Mouse (Mus musculus): ENCODE measurements at regions not wholly inside any gene's neighbourhood (a gene's known extent, or its start where the extent isn't known, plus 50 kb on each side); places are given as distances from the start of the nearest gene placed in this dataset.

DNA sequence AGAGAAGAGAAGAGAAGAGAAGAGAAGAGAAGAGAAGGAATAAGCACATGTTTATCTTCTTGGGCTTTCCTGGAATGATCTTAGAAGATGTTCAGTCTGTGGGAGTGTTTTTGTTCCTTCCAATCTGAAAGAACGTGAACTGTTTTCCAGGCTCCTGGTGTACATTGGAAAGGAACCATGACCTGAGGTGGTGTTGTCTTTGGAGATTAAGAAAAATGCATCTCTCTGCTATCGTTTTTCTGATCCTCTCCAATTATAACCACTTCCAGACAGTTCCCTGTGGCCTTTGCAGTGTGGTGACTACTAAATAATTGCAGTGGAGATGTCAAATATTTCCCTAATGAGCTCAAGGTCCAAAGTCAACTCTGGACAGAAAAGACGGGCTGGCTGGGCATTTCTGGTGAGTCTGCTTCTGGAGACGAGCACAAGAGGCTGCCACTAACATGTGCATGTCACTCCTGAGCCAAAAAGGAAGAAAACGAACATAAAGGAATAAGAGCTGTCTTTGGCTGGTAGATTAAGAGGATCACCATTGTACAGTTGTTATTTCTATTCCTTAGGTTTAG is 431.7 kb downstream of the Adgrl2 start:
- no peak overlapping the region for H3K27ac ChIP-seq (replicated peaks; ENCODE audit: low read depth, low read length)
- no peaks in the 10 kb centered on the region for H3K4me1 ChIP-seq (ENCODE audit: control insufficient read depth, insufficient read depth, insufficient read length, low read length)
- H3K4me3 ChIP-seq (ENCODE audit: insufficient read depth, low read depth, low read length): no peak overlapping the region

GRCm38 (mm10) chr3:148555324-148555723 is 435.0 kb downstream of the Adgrl2 start:
- Histone ChIP-seq H3K4me3 (ENCODE audit: insufficient read depth, low read depth, low read length) (no peak overlapping the region), H3K27ac (replicated peaks; ENCODE audit: low read depth, low read length) (no peak overlapping the region), H3K4me1 (ENCODE audit: control insufficient read depth, insufficient read depth, insufficient read length, low read length) (no peaks in the 10 kb centered on the region)

DNA sequence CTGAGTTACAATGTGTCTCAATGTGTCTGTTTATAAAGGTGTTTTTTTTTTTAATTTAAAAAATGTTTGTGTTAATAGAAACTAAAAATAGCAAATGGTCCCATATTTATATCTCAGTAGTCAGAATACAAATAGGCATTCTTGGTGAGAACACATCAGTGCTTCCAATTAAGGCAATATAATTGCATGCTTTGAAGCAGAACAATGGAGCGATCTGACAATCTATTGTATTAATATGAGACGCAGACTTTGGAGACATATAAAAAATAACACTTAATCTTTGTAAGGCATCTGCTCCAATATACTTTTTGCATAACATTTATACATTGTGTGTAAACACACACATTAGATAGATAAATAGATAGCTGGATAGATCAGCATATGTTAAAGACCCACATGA is 439.6 kb downstream of the Adgrl2 start:
- H3K27ac ChIP-seq (replicated peaks; ENCODE audit: low read depth, low read length): no peak overlapping the region
- H3K4me3 ChIP-seq (ENCODE audit: insufficient read depth, low read depth, low read length): no peak overlapping the region
- H3K4me1 ChIP-seq (ENCODE audit: control insufficient read depth, insufficient read depth, insufficient read length, low read length): no peaks in the 10 kb centered on the region

GRCm38 (mm10) chr3:148544929-148545328 is 445.4 kb downstream of the Adgrl2 start:
- H3K4me3 ChIP-seq (ENCODE audit: insufficient read depth, low read depth, low read length): no peak overlapping the region
- no peak overlapping the region for H3K27ac ChIP-seq (replicated peaks; ENCODE audit: low read depth, low read length)
- H3K4me1 ChIP-seq (ENCODE audit: control insufficient read depth, insufficient read depth, insufficient read length, low read length): no peaks in the 10 kb centered on the region

GRCm38 (mm10) chr3:148542217-148542616 is 448.1 kb downstream of the Adgrl2 start:
- H3K4me3 ChIP-seq (ENCODE audit: insufficient read depth, low read depth, low read length): no peak overlapping the region
- no peak overlapping the region for H3K27ac ChIP-seq (replicated peaks; ENCODE audit: low read depth, low read length)
- H3K4me1 ChIP-seq (ENCODE audit: control insufficient read depth, insufficient read depth, insufficient read length, low read length): no peaks in the 10 kb centered on the region

GRCm38 (mm10) chr3:148537669-148538271 is 452.6 kb downstream of the Adgrl2 start:
- Histone ChIP-seq H3K27ac (replicated peaks; ENCODE audit: low read depth, low read length) (no peak overlapping the region), H3K4me3 (ENCODE audit: insufficient read depth, low read depth, low read length) (no peak overlapping the region), H3K4me1 (ENCODE audit: control insufficient read depth, insufficient read depth, insufficient read length, low read length) (no peaks in the 10 kb centered on the region)

DNA sequence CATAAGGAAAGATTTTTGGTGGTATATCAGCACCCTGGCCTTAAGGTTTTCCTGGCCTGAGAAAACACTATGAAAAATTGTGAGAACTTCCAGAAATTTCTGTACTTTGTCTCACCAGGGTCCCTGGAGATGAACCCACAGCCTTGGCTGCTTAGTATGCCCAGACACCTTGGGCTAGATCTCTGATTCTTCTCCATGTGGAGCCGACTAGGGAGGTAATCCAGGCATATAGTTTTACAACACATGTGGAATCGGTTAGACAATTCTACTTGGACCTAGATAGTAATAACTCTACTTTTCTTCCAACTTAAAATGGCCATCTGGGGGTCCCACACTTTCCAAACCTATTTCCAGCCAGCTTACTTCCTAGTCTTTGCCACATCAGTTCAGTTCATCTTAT is 460.5 kb downstream of the Adgrl2 start:
- H3K4me3 ChIP-seq (ENCODE audit: insufficient read depth, low read depth, low read length): no peak overlapping the region
- no peaks in the 10 kb centered on the region for H3K4me1 ChIP-seq (ENCODE audit: control insufficient read depth, insufficient read depth, insufficient read length, low read length)
- H3K27ac ChIP-seq (replicated peaks; ENCODE audit: low read depth, low read length): no peak overlapping the region

GRCm38 (mm10) chr3:148510381-148510780 is 480.0 kb downstream of the Adgrl2 start:
- no peak overlapping the region for H3K4me3 ChIP-seq (ENCODE audit: insufficient read depth, low read depth, low read length)
- H3K27ac ChIP-seq (replicated peaks; ENCODE audit: low read depth, low read length): no peak overlapping the region
- H3K4me1 ChIP-seq (ENCODE audit: control insufficient read depth, insufficient read depth, insufficient read length, low read length): no peaks in the 10 kb centered on the region

DNA sequence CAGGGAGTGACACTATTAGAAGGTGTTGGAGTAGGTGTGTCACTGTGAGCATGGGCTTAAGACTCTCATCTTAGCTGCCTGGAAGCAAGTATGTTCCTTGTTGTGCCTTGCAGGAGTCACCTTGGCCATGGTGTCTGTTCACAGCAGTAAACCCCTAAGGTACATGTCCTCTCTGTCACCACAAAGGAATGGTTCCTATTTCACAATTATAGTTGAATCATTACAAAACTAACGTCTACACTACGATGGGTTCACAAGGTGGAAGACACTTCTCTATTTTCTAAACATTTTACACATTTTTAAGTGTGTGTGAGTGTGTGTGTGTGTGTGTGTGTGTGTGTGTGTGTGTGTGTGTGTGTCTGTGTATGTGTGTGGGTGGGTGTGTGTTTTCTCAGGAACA is 485.4 kb downstream of the Adgrl2 start:
- no peak overlapping the region for H3K27ac ChIP-seq (replicated peaks; ENCODE audit: low read depth, low read length)
- no peaks in the 10 kb centered on the region for H3K4me1 ChIP-seq (ENCODE audit: control insufficient read depth, insufficient read depth, insufficient read length, low read length)
- no peak overlapping the region for H3K4me3 ChIP-seq (ENCODE audit: insufficient read depth, low read depth, low read length)

- H3K4me3 ChIP-seq (ENCODE audit: insufficient read depth, low read depth, low read length): no peak overlapping the region
- H3K4me1 ChIP-seq (ENCODE audit: control insufficient read depth, insufficient read depth, insufficient read length, low read length): no peaks in the 10 kb centered on the region
- H3K27ac ChIP-seq (replicated peaks; ENCODE audit: low read depth, low read length): no peak overlapping the region
These were observed 486.9 kb downstream of the Adgrl2 start for GRCm38 (mm10) chr3:148503432-148503831.

DNA sequence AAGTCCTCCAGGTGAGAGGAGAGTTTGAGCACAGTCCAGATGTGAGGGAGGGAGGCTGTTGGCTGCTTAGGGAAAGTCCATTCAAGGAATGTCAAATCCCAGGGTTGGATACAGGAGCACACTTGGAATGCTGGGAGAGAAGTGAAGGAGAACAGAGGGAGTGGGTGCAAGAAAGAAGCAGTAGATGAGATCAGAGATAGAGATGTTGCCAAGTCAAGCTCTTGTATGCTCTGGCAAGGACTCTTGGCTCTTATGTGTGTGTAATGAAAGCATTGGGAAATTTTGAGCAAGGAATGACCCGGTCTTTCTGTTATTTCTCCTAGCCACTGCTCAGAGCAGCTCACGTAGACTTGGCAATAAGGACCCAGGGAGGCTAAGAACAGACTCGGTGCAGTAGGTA is 488.6 kb downstream of the Adgrl2 start:
- H3K4me3 ChIP-seq (ENCODE audit: insufficient read depth, low read depth, low read length): no peak overlapping the region
- H3K4me1 ChIP-seq (ENCODE audit: control insufficient read depth, insufficient read depth, insufficient read length, low read length): no peaks in the 10 kb centered on the region
- H3K27ac ChIP-seq (replicated peaks; ENCODE audit: low read depth, low read length): no peak overlapping the region

GRCm38 (mm10) chr3:148496672-148497071 is 493.7 kb downstream of the Adgrl2 start:
- Histone ChIP-seq H3K4me3 (ENCODE audit: insufficient read depth, low read depth, low read length) (no peak overlapping the region), H3K4me1 (ENCODE audit: control insufficient read depth, insufficient read depth, insufficient read length, low read length) (no peaks in the 10 kb centered on the region), H3K27ac (replicated peaks; ENCODE audit: low read depth, low read length) (no peak overlapping the region)

- H3K27ac ChIP-seq (replicated peaks; ENCODE audit: low read depth, low read length): no peak overlapping the region
- no peak overlapping the region for H3K4me3 ChIP-seq (ENCODE audit: insufficient read depth, low read depth, low read length)
- no peaks in the 10 kb centered on the region for H3K4me1 ChIP-seq (ENCODE audit: control insufficient read depth, insufficient read depth, insufficient read length, low read length)
These were observed 499.1 kb downstream of the Adgrl2 start for GRCm38 (mm10) chr3:148491287-148491686.

DNA sequence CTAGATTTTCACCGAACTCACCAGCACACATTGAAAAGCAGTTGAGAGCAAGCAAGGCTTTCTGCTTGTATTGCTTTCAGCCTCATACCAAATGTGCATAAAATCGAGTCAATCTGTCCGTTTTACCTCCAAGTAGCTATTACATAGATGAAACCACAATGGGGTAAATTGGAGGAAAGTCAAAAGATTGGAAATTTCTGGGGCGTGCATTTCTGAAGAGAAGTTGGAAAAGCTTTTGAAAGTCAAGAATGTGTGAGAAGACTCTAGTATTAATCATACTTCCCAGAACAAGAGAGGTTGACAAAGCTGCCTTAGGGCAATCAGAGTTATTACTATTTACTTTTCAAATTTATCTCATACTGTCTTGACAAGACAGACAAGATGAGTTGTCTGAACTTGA is 501.2 kb downstream of the Adgrl2 start:
- no peak overlapping the region for H3K27ac ChIP-seq (replicated peaks; ENCODE audit: low read depth, low read length)
- no peak overlapping the region for H3K4me3 ChIP-seq (ENCODE audit: insufficient read depth, low read depth, low read length)
- no peaks in the 10 kb centered on the region for H3K4me1 ChIP-seq (ENCODE audit: control insufficient read depth, insufficient read depth, insufficient read length, low read length)

- Histone ChIP-seq H3K4me1 (ENCODE audit: control insufficient read depth, insufficient read depth, insufficient read length, low read length) (no peaks in the 10 kb centered on the region), H3K4me3 (ENCODE audit: insufficient read depth, low read depth, low read length) (no peak overlapping the region), H3K27ac (replicated peaks; ENCODE audit: low read depth, low read length) (no peak overlapping the region)
These were observed 502.4 kb downstream of the Adgrl2 start for GRCm38 (mm10) chr3:148487949-148488348.

DNA sequence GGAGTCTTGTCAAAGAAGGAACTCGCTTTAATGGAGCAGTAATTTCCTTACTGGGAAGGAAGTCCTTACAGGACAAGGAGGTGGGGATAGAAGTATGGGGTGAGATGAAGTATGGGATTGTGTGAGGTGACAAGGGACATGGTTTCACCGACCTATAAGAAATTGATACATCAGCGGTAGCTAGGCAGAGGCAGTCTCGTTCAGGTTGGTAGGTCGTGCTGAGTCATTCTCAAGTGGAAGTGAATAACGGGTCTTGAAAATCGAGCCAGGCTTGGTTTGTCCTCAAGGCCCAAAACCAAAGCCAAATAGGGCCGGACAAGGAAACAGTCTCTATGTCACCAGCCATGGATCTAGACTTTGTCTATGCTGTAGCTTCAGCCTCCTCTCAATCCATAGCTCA is 514.5 kb downstream of the Adgrl2 start:
- Histone ChIP-seq H3K4me1 (ENCODE audit: control insufficient read depth, insufficient read depth, insufficient read length, low read length) (no peaks in the 10 kb centered on the region), H3K4me3 (ENCODE audit: insufficient read depth, low read depth, low read length) (no peak overlapping the region), H3K27ac (replicated peaks; ENCODE audit: low read depth, low read length) (no peak overlapping the region)
